Mouse (Mus musculus) liver, embryonic 11.5 days (tissue): ENCODE measurements around the gene Sf3a1. TPM values are rescaled to one million over a fixed set of nuclear protein-coding genes. Genes with fewer than 3 reads are reported as not detected.

ENCODE experiments used
- ATAC-seq: fragments of 200-750 bp; cut with Nextera tagmentation; replicated peaks from 2 replicates; pipeline ENCODE4 v1.8.0; 2017; ENCODE audit warnings: moderate number of reproducible peaks, mild to moderate bottlenecking, moderate TSS enrichment, moderate library complexity; ENCODE audit not compliant: low FRiP score
- DNase-seq: peaks from one replicate; pipeline ENCODE4 v3.0.0-alpha.2; 2017; ENCODE audit warnings: low spot score
- H3K27ac ChIP-seq: fragments of 300-500 bp; sonication (generic); 2 replicates; pipeline ENCODE4 v1.5.1; 2014; ENCODE audit warnings: mild to moderate bottlenecking, low read depth, low read length, control low read depth
- H3K27me3 ChIP-seq: fragments of 300-500 bp; sonication (generic); replicated peaks from 2 replicates; pipeline ENCODE4 v1.6.1; 2014; ENCODE audit warnings: low read length, mixed read lengths; ENCODE audit not compliant: control insufficient read depth, insufficient read depth
- H3K36me3 ChIP-seq: fragments of 300-500 bp; sonication (generic); 2 replicates; pipeline ENCODE4 v1.6.1; 2014; ENCODE audit warnings: mild to moderate bottlenecking, low read length, moderate library complexity, mixed read lengths; ENCODE audit not compliant: control insufficient read depth, insufficient read depth
- H3K4me1 ChIP-seq: fragments of 300-500 bp; sonication (generic); replicated peaks from 2 replicates; pipeline ENCODE4 v1.6.1; 2014; ENCODE audit warnings: low read length, mixed read lengths; ENCODE audit not compliant: control insufficient read depth, insufficient read depth
- H3K4me2 ChIP-seq: fragments of 300-500 bp; sonication (generic); 2 replicates; pipeline ENCODE4 v1.6.1; 2014; ENCODE audit warnings: mild to moderate bottlenecking, control low read depth, moderate library complexity
- H3K4me3 ChIP-seq: fragments of 300-500 bp; sonication (generic); 2 replicates; pipeline ENCODE4 v1.5.1; 2014; ENCODE audit warnings: low read depth, low read length, control low read depth
- H3K9ac ChIP-seq: fragments of 300-500 bp; sonication (generic); 2 replicates; pipeline ENCODE4 v1.6.1; 2014; ENCODE audit warnings: low read depth, low read length, control low read depth
- H3K9me3 ChIP-seq: fragments of 300-500 bp; sonication (generic); 2 replicates; pipeline ENCODE4 v1.6.1; 2016; ENCODE audit warnings: low read length, inconsistent platforms, mixed read lengths; ENCODE audit not compliant: control insufficient read depth
- WGBS: fragments of 180-500 bp; shearing (Covaris S2); extraction: QIAGEN DNeasy Blood & Tissue Kit; methylation state at CpG from one replicate; pipeline ENCODE4 v1.1.7; 2014; 5-methylcytosine and 5-hydroxymethylcytosine counted together
- microRNA-seq: library from miRNA; unstranded; fragments of <30 nt; microRNA quantifications from one replicate; pipeline ENCODE4, GENCODE M21; 2017; ENCODE audit warnings: borderline number of aligned reads
- polyA plus RNA-seq: library from polyadenylated mRNA; unstranded; fragments of >200 nt; fragmentation: Nextera tagmentation; extraction: Ambion mirVana; gene quantifications from 2 replicates; pipeline ENCODE4 v1.2.1, GENCODE M21; 2014

Sf3a1 gene
- polyA plus RNA-seq, 1 experiment from 2014 or later = 76.0 TPM

GRCm38 (mm10) chr11:4229841-4230240 is 69.7 kb downstream of the Sf3a1 start:
- ATAC-seq = no peak
- H3K36me3 ChIP-seq = no peaks in the 10 kb centered on the region
- H3K9me3 ChIP-seq = no peaks in the 10 kb centered on the region
- H3K9ac ChIP-seq = no peak overlapping the region
- no peak overlapping the region for H3K4me3 ChIP-seq
- H3K27ac ChIP-seq = no peak overlapping the region
- 60% methylated on average over 4 of the region's 4 CpGs for WGBS
- DNase-seq = no peak
- no peak overlapping the region for H3K4me2 ChIP-seq
- peaks cover 15% of the 10 kb centered on the region for H3K4me1 ChIP-seq
- H3K27me3 ChIP-seq = no peaks in the 10 kb centered on the region

DNA sequence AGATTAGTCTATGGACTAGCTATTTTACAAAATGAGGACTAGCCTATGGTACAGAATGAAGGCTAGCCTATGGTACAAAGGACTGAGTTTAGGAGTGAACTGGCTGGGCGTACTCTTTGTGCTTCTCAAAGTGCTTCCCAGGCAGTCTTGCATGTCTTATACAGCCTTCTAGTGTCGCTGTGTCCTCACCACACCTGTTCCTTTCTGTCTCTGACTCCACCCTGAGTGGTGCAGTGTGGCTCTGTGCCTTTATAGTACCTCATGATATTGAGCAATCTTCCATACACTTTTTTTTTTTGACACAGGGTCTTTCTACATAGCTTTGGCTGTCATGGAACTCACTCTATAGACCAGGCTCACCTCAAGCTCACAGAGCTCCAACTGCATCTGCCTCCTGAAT is 71.3 kb downstream of the Sf3a1 start:
- ATAC-seq (no peak), DNase-seq (no peak)
- H3K9me3 ChIP-seq = no peaks in the 10 kb centered on the region
- H3K27me3 ChIP-seq = no peaks in the 10 kb centered on the region
- WGBS = 91% methylated on average over 2 of the region's 2 CpGs
- no peak overlapping the region for H3K4me3 ChIP-seq
- no peak overlapping the region for H3K4me2 ChIP-seq
- no peak overlapping the region for H3K27ac ChIP-seq
- no peaks in the 10 kb centered on the region for H3K36me3 ChIP-seq
- H3K9ac ChIP-seq = no peak overlapping the region
- peaks cover 21% of the 10 kb centered on the region for H3K4me1 ChIP-seq

Small RNA genes lying within 50 kb of the gene (microRNA-seq; reads per million reads assigned to microRNA genes)
- gene Mir3060 = 8.4 reads per million, percentile 21 among the genes with 10 or more reads in this experiment

Other genes with a start within 250 kb of the Sf3a1 start
- 0.97 and 1.4 TPM in 2 replicates for gene Slc35e4, start 245.7 kb upstream of the Sf3a1 start, polyA plus RNA-seq
- gene Tcn2, start 228.2 kb upstream of the Sf3a1 start, polyA plus RNA-seq = 21.1 and 22.7 TPM in 2 replicates
- gene Pes1, start 196.4 kb upstream of the Sf3a1 start, polyA plus RNA-seq = 105 and 112 TPM in 2 replicates
- gene 4930556J24Rik, start 183.6 kb upstream of the Sf3a1 start, polyA plus RNA-seq = 0.16 and 0.29 TPM in 2 replicates
- 0.87 and 1.5 TPM in 2 replicates for gene Gal3st1, start 176.7 kb upstream of the Sf3a1 start, polyA plus RNA-seq
- gene Sec14l4, start 128.9 kb upstream of the Sf3a1 start, polyA plus RNA-seq = 0.88 and 1.1 TPM in 2 replicates
- not detected in 2 replicates for gene Sec14l3, start 95.5 kb upstream of the Sf3a1 start, polyA plus RNA-seq
- gene Mtfp1, start 64.9 kb upstream of the Sf3a1 start, polyA plus RNA-seq = 48.8 and 51.8 TPM in 2 replicates
- gene Sec14l2, start 36.9 kb upstream of the Sf3a1 start, polyA plus RNA-seq = 6.2 and 6.8 TPM in 2 replicates
- 10.4 and 11.6 TPM in 2 replicates for gene Rnf215, start 25.1 kb upstream of the Sf3a1 start, polyA plus RNA-seq
- gene Ccdc157, start 57 bp upstream of the Sf3a1 start, polyA plus RNA-seq = 2.2 and 2.3 TPM in 2 replicates
- gene Tbc1d10a, start 26.4 kb downstream of the Sf3a1 start, polyA plus RNA-seq = 13.2 and 13.6 TPM in 2 replicates
- 2.0 and 2.4 TPM in 2 replicates for gene Castor1, start 57.9 kb downstream of the Sf3a1 start, polyA plus RNA-seq
- 0.32 and 0.33 TPM in 2 replicates for gene Osm, start 76.1 kb downstream of the Sf3a1 start, polyA plus RNA-seq
- gene Lif, start 97.2 kb downstream of the Sf3a1 start, polyA plus RNA-seq = 0.06 TPM in 1 of 2 replicates, not detected in the other